Mouse (Mus musculus): ENCODE measurements around the gene Prnd. TPM values are rescaled to one million over a fixed set of nuclear protein-coding genes. Genes with fewer than 3 reads are reported as not detected.

Prnd gene
- polyA plus RNA-seq, 1 experiment from 2014 or later = 5.5 TPM

- no peak for DNase-seq (ENCODE audit: low spot score)
- H3K4me1 ChIP-seq (replicated peaks) = 0 out of 2 replicates have a peak, but pooled peaks cover 4% of the 10 kb centered on the region
- WGBS = 92% methylated on average over 12 of the region's 12 CpGs
- H3K27me3 ChIP-seq (ENCODE audit: insufficient read depth, poor library complexity, severe bottlenecking) = no peaks in the 10 kb centered on the region
- no peak overlapping the region for H3K4me3 ChIP-seq
- no peak overlapping the region for H3K27ac ChIP-seq
- no peaks in the 10 kb centered on the region for H3K9me3 ChIP-seq
- H3K36me3 ChIP-seq = peaks cover 71% of the 10 kb centered on the region
Measured at GRCm38 (mm10) chr2:131995742-131996141, 45.1 kb downstream of the Prnd start.

DNA sequence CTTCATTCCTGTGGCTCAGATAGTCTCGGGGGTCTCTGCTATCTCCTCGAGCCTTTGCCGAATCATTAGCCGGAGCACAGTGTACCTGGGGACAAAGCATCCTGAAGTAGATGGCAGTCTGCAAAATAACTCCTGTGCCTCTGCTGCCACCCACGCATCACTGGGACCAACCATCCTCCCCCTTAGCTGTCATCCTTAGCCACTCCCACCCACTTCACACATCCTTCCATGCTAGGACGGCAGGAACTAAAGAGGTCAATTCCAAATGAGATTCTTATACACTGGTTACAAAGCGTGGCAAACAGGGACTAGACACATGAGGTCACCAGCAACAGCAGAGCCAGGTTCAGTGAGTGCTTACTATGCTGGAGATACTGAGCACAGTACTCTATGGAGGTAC is 45.7 kb downstream of the Prnd start:
- Histone ChIP-seq H3K4me3 (no peak overlapping the region), H3K9me3 (no peaks in the 10 kb centered on the region), H3K27me3 (ENCODE audit: insufficient read depth, poor library complexity, severe bottlenecking) (no peaks in the 10 kb centered on the region), H3K27ac (no peak overlapping the region), H3K4me1 (replicated peaks) (0 out of 2 replicates have a peak, but pooled peaks cover 4% of the 10 kb centered on the region), H3K36me3 (peaks cover 73% of the 10 kb centered on the region)
- 93% methylated on average over 7 of the region's 7 CpGs for WGBS
- no peak for DNase-seq (ENCODE audit: low spot score)

DNA sequence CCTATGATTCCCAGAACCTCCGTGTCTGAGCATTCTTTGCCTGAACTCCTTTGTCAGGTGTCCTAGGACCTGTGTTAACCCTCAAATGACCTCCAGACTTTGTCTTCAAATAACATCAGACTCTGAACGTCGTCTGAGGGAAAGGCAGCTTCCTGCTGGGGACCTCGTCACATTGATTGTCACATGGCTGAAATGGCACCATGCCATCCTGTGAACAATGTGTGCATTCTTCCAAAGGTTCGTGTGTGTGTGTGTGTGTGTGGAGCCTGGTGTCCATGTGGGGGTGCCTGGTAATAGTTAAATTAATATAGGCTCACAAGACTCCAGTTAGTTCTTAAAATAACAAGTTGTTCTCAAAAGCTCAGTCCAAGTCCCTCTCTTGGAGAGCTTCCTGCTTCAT is 46.7 kb downstream of the Prnd start:
- Histone ChIP-seq H3K4me3 (no peak overlapping the region), H3K4me1 (replicated peaks) (0 out of 2 replicates have a peak, but pooled peaks cover 4% of the 10 kb centered on the region), H3K9me3 (no peaks in the 10 kb centered on the region), H3K27me3 (ENCODE audit: insufficient read depth, poor library complexity, severe bottlenecking) (no peaks in the 10 kb centered on the region), H3K27ac (no peak overlapping the region), H3K36me3 (peaks cover 82% of the 10 kb centered on the region)
- WGBS = 56% methylated on average over 5 of the region's 5 CpGs
- DNase-seq (ENCODE audit: low spot score) = no peak

GRCm38 (mm10) chr2:132001696-132002334 is 51.2 kb downstream of the Prnd start:
- H3K27me3 ChIP-seq (ENCODE audit: insufficient read depth, poor library complexity, severe bottlenecking) = no peaks in the 10 kb centered on the region

DNA sequence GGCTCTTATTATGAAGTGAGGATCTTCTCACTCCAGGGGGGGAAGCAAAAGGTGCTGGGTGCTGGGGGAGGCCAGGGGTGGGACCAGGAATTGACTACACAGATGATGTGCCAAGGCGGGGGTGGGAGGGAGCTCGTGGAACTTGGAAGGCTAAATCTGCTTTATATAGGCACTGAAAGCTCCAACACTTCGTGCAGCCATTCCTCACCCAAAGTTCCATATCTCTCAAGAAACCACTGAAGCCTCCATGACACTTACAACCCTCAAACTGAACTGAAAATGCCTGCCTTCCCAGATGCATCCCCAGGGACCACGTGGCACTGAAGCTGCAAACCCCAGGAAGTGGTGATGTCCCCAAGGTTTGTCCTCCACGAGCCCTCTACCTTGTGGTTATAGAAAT is 53.3 kb downstream of the Prnd start:
- H3K4me3 ChIP-seq = no peak overlapping the region
- H3K4me1 ChIP-seq (replicated peaks) = peaks cover 8% of the 10 kb centered on the region
- H3K9me3 ChIP-seq = no peaks in the 10 kb centered on the region
- H3K27me3 ChIP-seq (ENCODE audit: insufficient read depth, poor library complexity, severe bottlenecking) = no peaks in the 10 kb centered on the region
- peaks cover 91% of the 10 kb centered on the region for H3K36me3 ChIP-seq
- DNase-seq (ENCODE audit: low spot score) = no peak
- H3K27ac ChIP-seq = no peak overlapping the region
- 82% methylated on average over 5 of the region's 5 CpGs for WGBS

More at GRCm38 (mm10) chr2:132001696-132002334, 51.2 kb downstream of the Prnd start:
- H3K4me3 ChIP-seq = no peak overlapping the region
- DNase-seq (ENCODE audit: low spot score) = no peak
- no peak overlapping the region for H3K27ac ChIP-seq
- WGBS = 83% methylated on average over 13 of the region's 13 CpGs
- H3K36me3 ChIP-seq = peaks cover 91% of the 10 kb centered on the region
- H3K4me1 ChIP-seq (replicated peaks) = 0 out of 2 replicates have a peak, but pooled peaks cover under 1% of the 10 kb centered on the region
- H3K9me3 ChIP-seq = no peaks in the 10 kb centered on the region

- H3K36me3 ChIP-seq = peaks cover 92% of the 10 kb centered on the region
- H3K9me3 ChIP-seq = no peaks in the 10 kb centered on the region
- no peak overlapping the region for H3K4me3 ChIP-seq
- H3K27me3 ChIP-seq (ENCODE audit: insufficient read depth, poor library complexity, severe bottlenecking) = no peaks in the 10 kb centered on the region
- H3K27ac ChIP-seq = no peak overlapping the region
- WGBS = 81% methylated on average over 9 of the region's 9 CpGs
- peaks cover 8% of the 10 kb centered on the region for H3K4me1 ChIP-seq (replicated peaks)
- no peak for DNase-seq (ENCODE audit: low spot score)
Measured at GRCm38 (mm10) chr2:132004495-132005136, 54.0 kb downstream of the Prnd start.

- Histone ChIP-seq H3K4me1 (replicated peaks) (peaks cover 8% of the 10 kb centered on the region), H3K27me3 (ENCODE audit: insufficient read depth, poor library complexity, severe bottlenecking) (no peaks in the 10 kb centered on the region), H3K36me3 (peaks cover 92% of the 10 kb centered on the region), H3K27ac (no peak overlapping the region), H3K9me3 (no peaks in the 10 kb centered on the region), H3K4me3 (no peak overlapping the region)
- no peak for DNase-seq (ENCODE audit: low spot score)
- 86% methylated on average over 4 of the region's 4 CpGs for WGBS
Measured at GRCm38 (mm10) chr2:132005445-132005844, 54.8 kb downstream of the Prnd start.

Other genes starting within 250 kb of the Prnd start
- 0.05 TPM in 1 of 2 replicates, not detected in the other for gene Erv3, start 91.1 kb upstream of the Prnd start, polyA plus RNA-seq (2016; fragmentation: Nextera tagmentation; extraction: Ambion mirVana)
- gene Prnp, start 40.9 kb upstream of the Prnd start, polyA plus RNA-seq (2016; fragmentation: Nextera tagmentation; extraction: Ambion mirVana) = 21.0 and 43.7 TPM in 2 replicates
- gene Prn, start 40.9 kb upstream of the Prnd start, polyA plus RNA-seq (2016; fragmentation: Nextera tagmentation; extraction: Ambion mirVana) = not detected in 2 replicates
- gene Rassf2, start 79.4 kb downstream of the Prnd start, polyA plus RNA-seq (2016; fragmentation: Nextera tagmentation; extraction: Ambion mirVana) = 28.6 and 33.5 TPM in 2 replicates
- gene Slc23a2, start 194.2 kb downstream of the Prnd start, polyA plus RNA-seq (2016; fragmentation: Nextera tagmentation; extraction: Ambion mirVana) = 10.3 and 11.8 TPM in 2 replicates